Mouse (Mus musculus): ENCODE results near the gene Gm20905. TPM values are rescaled to one million over a fixed set of nuclear protein-coding genes. Genes with fewer than 3 reads are reported as not detected.

The Gm20905 gene
- polyA plus RNA-seq (2012; rRNA removed; ENCODE audit: low replicate concordance): not detected in 2 replicates

DNA sequence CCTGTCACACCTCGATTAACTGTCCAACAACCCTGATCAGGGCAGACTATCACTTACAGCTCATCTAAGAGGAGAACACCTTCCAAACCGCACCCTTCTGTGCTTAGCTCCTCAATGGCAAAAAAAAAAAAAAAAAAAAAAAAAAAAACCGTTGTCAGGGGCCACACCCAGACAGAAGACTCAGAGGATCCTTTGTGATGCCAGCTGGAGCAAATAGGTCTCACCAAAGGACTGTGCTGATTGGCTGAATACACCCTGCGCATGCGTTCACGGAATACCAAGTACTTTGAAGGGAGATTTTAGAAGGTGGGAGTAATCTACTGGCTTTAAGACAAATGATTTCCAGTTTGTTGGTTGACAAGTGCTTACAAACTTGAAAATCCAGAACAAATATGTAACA is at the start of gene Gm20905:
Gene Gm20905 (minus strand): TSS at position 101 of the 400 bp plus-strand sequence.

